Mouse (Mus musculus) stomach, embryonic 16.5 days (tissue): ENCODE measurements at regions not wholly inside any gene's neighbourhood (a gene's known extent, or its start where the extent isn't known, plus 50 kb on each side); places are given as distances from the start of the nearest gene placed in this dataset.
A peak's percentile ranks its signal among the peaks of the same experiment; 100 is the strongest.

Source experiments
- ATAC-seq: fragments of 200-750 bp; cut with Nextera tagmentation; 2 replicates; pipeline ENCODE4 v1.8.0; 2017; ENCODE audit warnings: moderate number of reproducible peaks, moderate TSS enrichment; ENCODE audit not compliant: insufficient read depth, low FRiP score
- H3K27ac ChIP-seq: fragments of 300-500 bp; sonication (generic); 2 replicates; pipeline ENCODE4 v1.5.1; 2014; ENCODE audit warnings: low read length
- H3K27me3 ChIP-seq: fragments of 300-500 bp; sonication (generic); 2 replicates; pipeline ENCODE4 v1.6.1; 2014; ENCODE audit warnings: low read length, control low read depth, mixed read lengths; ENCODE audit not compliant: control insufficient read depth, insufficient read depth
- H3K36me3 ChIP-seq: fragments of 300-500 bp; sonication (generic); 2 replicates; pipeline ENCODE4 v1.6.1; 2014; ENCODE audit warnings: low read length; ENCODE audit not compliant: control insufficient read depth, insufficient read depth
- H3K4me1 ChIP-seq: fragments of 300-500 bp; sonication (generic); 2 replicates; pipeline ENCODE4 v1.6.1; 2014; ENCODE audit warnings: low read length, control low read depth, mixed read lengths; ENCODE audit not compliant: control insufficient read depth, insufficient read depth
- H3K4me2 ChIP-seq: fragments of 300-500 bp; sonication (generic); 2 replicates; pipeline ENCODE4 v1.6.1; 2014; ENCODE audit warnings: low read depth, low read length, mixed read lengths
- H3K4me3 ChIP-seq: fragments of 300-500 bp; sonication (generic); replicated peaks from 2 replicates; pipeline ENCODE4 v1.5.1; 2014; ENCODE audit warnings: mild to moderate bottlenecking, low read length
- H3K9ac ChIP-seq: fragments of 300-500 bp; sonication (generic); 2 replicates; pipeline ENCODE4 v1.6.1; 2014; ENCODE audit warnings: low read length
- H3K9me3 ChIP-seq: fragments of 300-500 bp; sonication (generic); replicated peaks from 2 replicates; pipeline ENCODE4 v1.6.1; 2016; ENCODE audit warnings: low read length, control low read depth; ENCODE audit not compliant: control insufficient read depth
- WGBS: fragments of 180-500 bp; shearing (Covaris S2); extraction: QIAGEN DNeasy Blood & Tissue Kit; methylation state at CpG from one replicate; pipeline ENCODE4 v1.1.7; 2014; 5-methylcytosine and 5-hydroxymethylcytosine counted together

DNA sequence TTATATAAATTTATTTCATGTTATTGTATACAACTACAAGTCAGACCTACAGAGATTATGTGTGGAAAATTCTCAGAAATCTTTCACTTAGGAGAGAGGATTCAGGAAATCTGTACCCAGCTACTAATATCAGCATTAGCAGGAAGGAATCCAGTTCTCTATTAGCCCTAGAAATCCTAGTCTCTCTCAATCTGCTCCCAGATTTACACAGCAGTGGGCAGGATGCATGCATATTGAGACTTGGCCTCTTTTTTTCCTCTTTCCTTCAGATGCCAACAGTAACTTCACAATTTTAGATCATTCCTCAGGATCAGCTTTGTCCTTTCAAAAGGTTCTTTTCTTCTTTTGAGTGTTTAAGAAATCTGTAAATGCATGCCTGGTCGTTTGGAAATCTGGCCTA lies 279.0 kb downstream of the Pdha2 start:
- Histone ChIP-seq H3K4me1 (no peaks in the 10 kb centered on the region), H3K4me3 (no peak overlapping the region), H3K27ac (no peak overlapping the region), H3K36me3 (no peaks in the 10 kb centered on the region), H3K9me3 (no peaks in the 10 kb centered on the region), H3K9ac (no peak overlapping the region), H3K27me3 (no peaks in the 10 kb centered on the region), H3K4me2 (no peak overlapping the region)
- ATAC-seq: no peak
- 26% methylated on average over 1 of the region's 1 CpGs for WGBS

DNA sequence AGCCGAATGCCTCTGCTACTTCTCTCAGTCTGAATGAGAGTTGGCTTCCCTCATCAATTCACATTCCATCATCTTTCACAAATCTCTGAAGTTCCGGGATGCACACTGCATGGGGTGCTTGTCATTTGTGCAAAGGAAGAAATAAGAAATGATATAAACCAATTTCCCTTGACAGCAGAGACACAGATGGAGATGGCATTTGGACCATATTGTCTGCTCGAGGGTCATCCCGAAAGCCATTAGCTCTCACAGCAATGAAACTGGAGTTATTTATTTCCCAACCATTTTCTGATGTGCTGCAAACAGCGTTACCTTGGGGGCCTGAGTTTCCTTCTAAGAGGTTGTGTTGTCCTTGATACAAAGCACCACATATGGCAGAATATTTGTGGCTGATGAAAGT lies 285.5 kb downstream of the Pdha2 start:
- Histone ChIP-seq H3K27ac (no peak overlapping the region), H3K9ac (no peak overlapping the region), H3K36me3 (no peaks in the 10 kb centered on the region), H3K27me3 (no peaks in the 10 kb centered on the region), H3K4me2 (no peak overlapping the region), H3K9me3 (no peaks in the 10 kb centered on the region), H3K4me1 (no peaks in the 10 kb centered on the region), H3K4me3 (no peak overlapping the region)
- no peak for ATAC-seq
- 83% methylated on average over 5 of the region's 5 CpGs for WGBS

DNA sequence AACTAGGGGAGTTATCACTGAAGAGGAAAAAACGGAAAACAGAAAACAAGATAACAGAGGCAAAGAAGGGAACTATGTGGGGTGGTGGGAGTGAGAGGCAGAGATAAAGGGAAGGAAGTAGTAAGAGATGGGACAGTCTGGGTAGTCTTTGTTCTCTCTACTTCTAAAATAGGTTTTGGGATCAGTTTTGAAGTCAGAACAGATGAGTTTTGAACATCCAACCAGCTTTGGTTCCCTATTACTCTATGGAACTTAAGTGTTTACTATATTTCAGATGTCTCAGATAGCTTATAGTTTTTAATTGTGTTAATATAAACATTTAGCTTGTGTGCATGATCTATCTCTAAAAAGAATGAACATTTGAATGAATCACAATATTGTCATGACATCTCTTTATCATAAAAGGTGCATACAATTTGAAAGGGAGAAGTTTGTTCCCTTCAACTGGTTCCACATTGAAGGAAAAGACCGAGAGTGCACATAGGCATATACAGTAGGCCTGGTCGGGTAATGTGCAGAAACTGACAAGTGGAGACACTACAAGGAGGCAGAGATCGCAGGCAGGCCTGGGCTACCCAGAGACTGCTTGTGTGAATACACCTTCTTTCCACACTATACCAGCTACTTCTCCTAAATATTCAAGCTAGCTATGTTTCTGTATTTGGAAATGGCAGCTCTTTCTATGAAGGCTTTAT lies 335.8 kb downstream of the Pdha2 start:
- no peaks in the 10 kb centered on the region for H3K4me1 ChIP-seq
- H3K27me3 ChIP-seq: no peaks in the 10 kb centered on the region
- no peak overlapping the region for H3K9ac ChIP-seq
- no peaks in the 10 kb centered on the region for H3K36me3 ChIP-seq
- no peaks in the 10 kb centered on the region for H3K9me3 ChIP-seq
- WGBS: 80% methylated on average over 4 of the region's 4 CpGs
- no peak overlapping the region for H3K4me2 ChIP-seq
- ATAC-seq: no peak
- H3K27ac ChIP-seq: no peak overlapping the region
- H3K4me3 ChIP-seq: no peak overlapping the region

DNA sequence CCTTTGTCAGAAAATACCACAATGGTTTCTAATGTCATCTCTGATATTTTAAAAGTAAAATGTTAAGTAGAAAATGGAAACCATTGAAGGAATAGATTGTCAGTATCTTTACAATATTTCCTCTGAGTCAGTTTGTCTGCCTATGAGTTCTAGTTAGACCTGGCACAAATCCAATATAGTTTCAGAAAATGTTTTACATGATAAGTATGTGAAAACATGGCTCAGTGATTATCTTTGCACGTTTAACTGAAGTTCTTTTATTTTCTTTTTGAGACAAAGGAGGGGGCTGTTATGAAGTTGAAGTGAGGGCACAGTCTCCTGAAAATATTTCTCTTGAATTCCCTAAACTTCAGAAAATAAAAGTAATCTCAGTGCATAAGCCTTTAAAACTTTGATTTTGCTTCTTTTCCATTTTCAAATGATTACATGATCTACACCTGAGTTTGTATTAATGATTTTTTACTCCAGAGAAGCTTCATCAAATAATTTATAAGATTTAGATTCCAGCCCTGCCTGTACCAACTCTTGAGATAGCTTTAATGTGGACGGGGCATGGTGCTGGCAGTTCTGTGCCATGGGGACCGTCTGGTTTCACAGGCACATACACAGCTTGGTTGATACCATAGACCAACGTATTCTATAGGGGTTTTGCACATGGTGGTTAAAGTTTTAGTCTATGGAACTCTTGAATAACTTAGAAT lies 336.5 kb downstream of the Pdha2 start:
- 61% methylated on average over 4 of the region's 4 CpGs for WGBS
- no peaks in the 10 kb centered on the region for H3K27me3 ChIP-seq
- no peak overlapping the region for H3K4me3 ChIP-seq
- no peak overlapping the region for H3K9ac ChIP-seq
- H3K36me3 ChIP-seq: no peaks in the 10 kb centered on the region
- H3K4me1 ChIP-seq: no peaks in the 10 kb centered on the region
- H3K9me3 ChIP-seq: no peaks in the 10 kb centered on the region
- no peak overlapping the region for H3K4me2 ChIP-seq
- ATAC-seq: no peak
- H3K27ac ChIP-seq: no peak overlapping the region

DNA sequence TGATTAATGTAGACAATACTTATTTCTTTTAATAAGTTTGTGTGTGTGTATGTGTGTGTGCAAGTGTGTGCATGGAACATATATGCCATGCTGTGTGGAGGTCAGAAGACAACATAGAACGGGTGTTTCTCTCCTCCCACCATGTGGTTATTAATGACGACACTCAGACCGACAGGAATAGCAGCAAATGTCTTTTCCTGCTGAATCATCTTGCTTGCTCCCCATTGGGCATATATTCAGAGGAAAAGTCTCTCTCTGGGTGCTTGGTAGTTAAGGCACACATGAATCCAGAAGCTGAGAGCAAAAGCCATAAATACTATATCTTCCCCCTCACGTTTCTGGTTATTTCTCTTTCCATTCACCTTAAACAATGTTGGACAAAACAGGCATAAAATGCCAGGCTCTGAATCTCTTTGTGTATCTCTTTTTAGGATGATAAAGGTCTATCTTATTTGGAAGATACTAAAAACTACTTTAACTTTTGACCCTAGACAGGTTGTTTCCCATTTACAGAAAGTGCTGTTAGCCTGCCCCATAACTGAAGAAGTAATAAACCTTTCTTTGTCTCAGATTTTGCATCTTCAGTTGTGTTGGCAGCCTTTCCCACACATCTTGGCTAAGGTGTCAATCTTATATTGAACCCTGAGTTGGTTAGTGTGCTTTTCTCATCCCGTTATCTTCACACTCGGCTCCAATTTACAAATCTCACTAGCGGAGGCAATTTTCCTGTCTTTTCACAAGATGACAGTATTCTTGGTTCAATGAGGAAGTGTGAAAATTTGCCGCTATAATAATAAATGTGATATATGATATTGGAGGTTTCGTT lies 337.9 kb downstream of the Pdha2 start:
- H3K9me3 ChIP-seq: no peaks in the 10 kb centered on the region
- no peaks in the 10 kb centered on the region for H3K4me1 ChIP-seq
- H3K9ac ChIP-seq: no peak overlapping the region
- WGBS: 86% methylated on average over 9 of the region's 9 CpGs
- no peak overlapping the region for H3K4me2 ChIP-seq
- H3K4me3 ChIP-seq: no peak overlapping the region
- H3K27me3 ChIP-seq: no peaks in the 10 kb centered on the region
- no peak for ATAC-seq
- no peak overlapping the region for H3K27ac ChIP-seq
- H3K36me3 ChIP-seq: no peaks in the 10 kb centered on the region

DNA sequence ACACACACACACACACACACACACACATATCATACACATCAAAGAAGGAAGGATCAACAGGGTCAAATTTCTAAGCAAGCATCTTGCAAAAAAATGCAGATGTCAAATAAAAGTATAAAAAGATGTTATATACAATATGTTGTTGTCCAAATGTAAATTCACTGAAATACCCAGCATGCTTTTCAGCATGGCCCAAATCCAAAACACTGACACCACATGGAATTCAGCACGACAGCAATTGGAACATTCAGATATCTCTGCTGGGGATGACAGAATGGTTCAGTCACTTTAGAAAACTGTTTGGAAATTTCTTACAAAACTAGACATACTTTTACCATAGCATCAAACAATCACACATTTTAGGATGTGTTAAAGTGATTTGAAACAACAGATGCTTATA lies 339.6 kb downstream of the Pdha2 start:
- no peak overlapping the region for H3K4me3 ChIP-seq
- no peak for ATAC-seq
- H3K27ac ChIP-seq: no peak overlapping the region
- no peaks in the 10 kb centered on the region for H3K9me3 ChIP-seq
- no peak overlapping the region for H3K9ac ChIP-seq
- no peaks in the 10 kb centered on the region for H3K4me1 ChIP-seq
- H3K4me2 ChIP-seq: no peak overlapping the region
- no peaks in the 10 kb centered on the region for H3K27me3 ChIP-seq
- no peaks in the 10 kb centered on the region for H3K36me3 ChIP-seq
- WGBS: 56% methylated on average over 1 of the region's 1 CpGs

DNA sequence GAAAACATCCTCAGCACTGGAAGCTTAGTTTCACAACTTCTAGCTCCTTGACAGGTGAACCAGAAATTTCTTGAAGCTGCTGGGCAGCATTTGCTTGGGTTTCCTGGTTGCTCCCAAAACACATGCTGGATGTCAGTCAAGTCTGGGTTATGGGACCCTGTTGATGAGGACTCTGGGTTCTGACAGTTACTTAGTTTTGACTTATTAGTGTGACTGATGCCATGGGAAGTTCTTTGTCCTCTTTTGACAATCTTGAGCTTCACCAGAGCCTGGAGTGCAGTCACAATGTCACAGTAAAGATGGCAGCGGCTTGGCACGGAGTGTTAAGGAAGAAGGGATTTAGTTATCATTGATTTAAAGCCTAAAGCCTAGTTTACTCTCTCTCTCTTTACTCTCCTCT lies 340.9 kb downstream of the Pdha2 start:
- WGBS: 95% methylated on average over 2 of the region's 2 CpGs
- H3K27ac ChIP-seq: no peak overlapping the region
- no peaks in the 10 kb centered on the region for H3K4me1 ChIP-seq
- H3K4me2 ChIP-seq: no peak overlapping the region
- no peak for ATAC-seq
- no peaks in the 10 kb centered on the region for H3K36me3 ChIP-seq
- no peak overlapping the region for H3K9ac ChIP-seq
- H3K27me3 ChIP-seq: no peaks in the 10 kb centered on the region
- no peaks in the 10 kb centered on the region for H3K9me3 ChIP-seq
- H3K4me3 ChIP-seq: no peak overlapping the region

DNA sequence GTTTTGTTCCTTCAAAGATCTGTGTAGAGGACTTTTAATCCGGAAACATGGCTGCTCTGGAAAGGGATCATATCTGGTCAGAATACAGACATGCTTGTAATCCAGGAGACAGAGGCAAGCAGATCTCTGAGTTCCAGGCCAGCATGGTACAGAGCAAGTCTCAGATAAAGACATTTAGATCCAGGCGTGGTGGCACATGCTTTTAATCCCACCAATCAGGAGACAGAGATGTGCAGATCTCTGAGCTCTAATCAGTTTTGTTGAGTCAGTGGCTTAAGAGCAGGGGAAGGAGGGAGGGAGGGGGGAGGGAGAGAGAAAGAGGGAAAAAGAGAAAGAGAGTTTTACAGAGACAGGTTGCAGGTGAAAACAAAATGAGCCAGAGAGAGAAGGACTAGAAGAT lies 372.0 kb downstream of the Pdha2 start:
- H3K27ac ChIP-seq: no peak overlapping the region
- no peaks in the 10 kb centered on the region for H3K27me3 ChIP-seq
- no peak overlapping the region for H3K4me2 ChIP-seq
- H3K4me1 ChIP-seq: no peaks in the 10 kb centered on the region; the same call in 1 of the 2 replicates
- H3K9ac ChIP-seq: no peak overlapping the region
- ATAC-seq: no peak
- WGBS: 66% methylated on average over 2 of the region's 2 CpGs
- H3K36me3 ChIP-seq: no peaks in the 10 kb centered on the region
- no peak overlapping the region for H3K4me3 ChIP-seq
- H3K9me3 ChIP-seq: no peaks in the 10 kb centered on the region

DNA sequence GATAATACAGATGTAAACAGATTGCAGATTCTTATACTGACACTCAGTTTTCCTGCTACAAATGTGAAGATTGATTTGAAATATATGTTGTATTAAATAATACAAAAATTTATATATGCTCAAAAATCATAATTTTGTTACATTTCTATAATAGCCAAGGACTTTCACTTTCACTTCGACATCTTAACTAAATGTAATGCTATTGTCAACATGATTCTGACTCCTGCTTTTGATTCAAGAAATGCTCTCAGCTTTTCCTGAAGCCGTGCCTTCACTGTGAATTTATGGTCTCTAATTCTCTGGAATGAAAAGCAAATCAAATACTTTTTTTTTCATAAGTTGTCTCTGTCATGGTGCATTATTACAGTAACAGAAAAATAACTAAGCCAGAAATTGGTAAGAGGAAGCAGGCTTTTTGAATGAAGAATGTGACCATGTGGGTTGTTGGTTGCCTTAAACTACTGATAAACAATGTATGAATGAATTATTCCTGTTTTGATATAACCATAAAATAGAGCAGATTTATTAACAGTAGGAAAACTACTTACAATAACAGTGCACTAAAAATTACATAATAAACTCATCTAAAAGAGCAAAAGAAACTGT lies 374.1 kb downstream of the Pdha2 start:
- Histone ChIP-seq H3K27ac (no peak overlapping the region), H3K9me3 (no peaks in the 10 kb centered on the region), H3K4me2 (peak overlapping the region; percentile 32; the same call in 1 of the 2 replicates), H3K27me3 (no peaks in the 10 kb centered on the region), H3K4me1 (no peaks in the 10 kb centered on the region; the same call in 1 of the 2 replicates), H3K36me3 (no peaks in the 10 kb centered on the region), H3K4me3 (no peak overlapping the region), H3K9ac (no peak overlapping the region)
- 50% methylated on average over 2 of the region's 2 CpGs for WGBS
- ATAC-seq: no peak
